Mouse (Mus musculus): ENCODE results near the gene AU022252.
"Not testable (repeated sequence)": the region's sequence is repeated elsewhere in the genome, so short reads cannot be mapped to it uniquely, and the experiment has no call there.

AU022252 gene

GRCm38 (mm10) chr4:119232410-119233255 lies at the start of gene AU022252, which contains the start of gene P3h1:
Gene AU022252 (minus strand): TSS chr4:119232712.
Gene P3h1 (plus strand): TSS chr4:119232915.
- DNase-seq, result peak; percentile 99

GRCm38 (mm10) chr4:119278784-119279183 lies 46.3 kb upstream of the AU022252 start:
- not testable (repeated sequence) for DNase-seq

- DNase-seq, result no peak
Observed at GRCm38 (mm10) chr4:119275726-119276125, 43.2 kb upstream of the AU022252 start.

- no peak for DNase-seq
Observed at GRCm38 (mm10) chr4:119275226-119275625, 42.7 kb upstream of the AU022252 start.

- no peak for DNase-seq
Observed at GRCm38 (mm10) chr4:119274627-119275026, 42.1 kb upstream of the AU022252 start.

- no peak for DNase-seq
Observed at GRCm38 (mm10) chr4:119266606-119267005, 34.1 kb upstream of the AU022252 start.

- no peak for DNase-seq
Observed at GRCm38 (mm10) chr4:119263459-119263858, 30.9 kb upstream of the AU022252 start.

GRCm38 (mm10) chr4:119262483-119262882 lies 30.0 kb upstream of the AU022252 start:
- DNase-seq, result no peak

GRCm38 (mm10) chr4:119261087-119261713 lies 28.7 kb upstream of the AU022252 start:
- no peak for DNase-seq

- DNase-seq, result no peak
Observed at GRCm38 (mm10) chr4:119259344-119260254, 27.1 kb upstream of the AU022252 start.

- DNase-seq, result no peak
Observed at GRCm38 (mm10) chr4:119257083-119257482, 24.6 kb upstream of the AU022252 start.

- DNase-seq, result no peak
Observed at GRCm38 (mm10) chr4:119255351-119255750, 22.8 kb upstream of the AU022252 start, which contains the start of gene Cldn19. Gene Cldn19 (plus strand): TSS chr4:119255414.

GRCm38 (mm10) chr4:119254012-119254618 lies 21.6 kb upstream of the AU022252 start:
- DNase-seq, result no peak

GRCm38 (mm10) chr4:119252025-119252808 lies 19.7 kb upstream of the AU022252 start:
- DNase-seq, result no peak

- DNase-seq, result no peak
Observed at GRCm38 (mm10) chr4:119248407-119248965, 16.0 kb upstream of the AU022252 start.

- peak; percentile 93 for DNase-seq
Observed at GRCm38 (mm10) chr4:119247462-119248235, 15.1 kb upstream of the AU022252 start.

GRCm38 (mm10) chr4:119246688-119247225 lies 14.2 kb upstream of the AU022252 start:
- peak; percentile 55 for DNase-seq

- no peak for DNase-seq
Observed at GRCm38 (mm10) chr4:119245961-119246360, 13.4 kb upstream of the AU022252 start.

- no peak for DNase-seq
Observed at GRCm38 (mm10) chr4:119245556-119245955, 13.0 kb upstream of the AU022252 start.
